Mouse (Mus musculus) spleen, embryonic (tissue): Measurements from ENCODE around the gene Ankrd55.

Experiments used
- CTCF ChIA-PET: fragments of 350-600 bp; sonication (Branson Sonifier 250); formaldehyde crosslinking; loops from one replicate; lab custom pipeline; 2022; lab: Charles Lee

Gene Ankrd55

GRCm38 (mm10) chr13:112288225-112289178, at the start of gene Ankrd55:
Gene Ankrd55 (plus strand): TSS chr13:112288451.
- CTCF ChIA-PET = interaction anchor here (0.7 kb wide), 1 partner anchor 121 kb away, joined by 10 read pairs; no protein-coding TSS in a partner anchor

GRCm38 (mm10) chr13:112239239-112239638, 49.0 kb upstream of the Ankrd55 start:
- CTCF ChIA-PET = no interaction called here

- CTCF ChIA-PET = no interaction called here
Measured at GRCm38 (mm10) chr13:112241431-112241830, 46.8 kb upstream of the Ankrd55 start.

GRCm38 (mm10) chr13:112245131-112245530, 43.1 kb upstream of the Ankrd55 start:
- CTCF ChIA-PET = no interaction called here

GRCm38 (mm10) chr13:112251433-112251832, 36.8 kb upstream of the Ankrd55 start:
- CTCF ChIA-PET = no interaction called here

- CTCF ChIA-PET = interaction anchor here (0.6 kb wide), 1 partner anchor 790 kb away, joined by 13 read pairs; no protein-coding TSS in a partner anchor
Measured at GRCm38 (mm10) chr13:112252012-112252411, 36.2 kb upstream of the Ankrd55 start.

- CTCF ChIA-PET = no interaction called here
Measured at GRCm38 (mm10) chr13:112252991-112253620, 35.1 kb upstream of the Ankrd55 start.

- CTCF ChIA-PET = no interaction called here
Measured at GRCm38 (mm10) chr13:112254116-112254515, 34.1 kb upstream of the Ankrd55 start.

- CTCF ChIA-PET = no interaction called here
Measured at GRCm38 (mm10) chr13:112255862-112256261, 32.4 kb upstream of the Ankrd55 start.

GRCm38 (mm10) chr13:112258478-112258877, 29.8 kb upstream of the Ankrd55 start:
- CTCF ChIA-PET = interaction anchor here (1.1 kb wide), 1 partner anchor 489 kb away, joined by 4 read pairs; no protein-coding TSS in a partner anchor

GRCm38 (mm10) chr13:112259398-112259797, 28.9 kb upstream of the Ankrd55 start:
- CTCF ChIA-PET = interaction anchor here (1.0 to 1.1 kb wide), 2 partner anchors 168 to 490 kb away, joined by 3 to 4 read pairs; no protein-coding TSS in a partner anchor

- CTCF ChIA-PET = interaction anchor here (0.8 to 0.9 kb wide), 2 partner anchors 234 to 727 kb away, joined by 3 to 7 read pairs; no protein-coding TSS in a partner anchor
Measured at GRCm38 (mm10) chr13:112264666-112265065, 23.6 kb upstream of the Ankrd55 start.

- CTCF ChIA-PET = interaction anchor here (0.7 kb wide), 1 partner anchor 302 kb away, joined by 7 read pairs; no protein-coding TSS in a partner anchor
Measured at GRCm38 (mm10) chr13:112271901-112272537, 16.2 kb upstream of the Ankrd55 start.

GRCm38 (mm10) chr13:112274636-112275035, 13.6 kb upstream of the Ankrd55 start:
- CTCF ChIA-PET = no interaction called here

GRCm38 (mm10) chr13:112275951-112276350, 12.3 kb upstream of the Ankrd55 start:
- CTCF ChIA-PET = interaction anchor here (0.8 kb wide), 1 partner anchor 100 kb away, joined by 10 read pairs; no protein-coding TSS in a partner anchor

GRCm38 (mm10) chr13:112277544-112277943, 10.7 kb upstream of the Ankrd55 start:
- CTCF ChIA-PET = no interaction called here

GRCm38 (mm10) chr13:112278251-112278650, 10.0 kb upstream of the Ankrd55 start:
- CTCF ChIA-PET = no interaction called here

GRCm38 (mm10) chr13:112287135-112287534, 1.1 kb upstream of the Ankrd55 start:
- CTCF ChIA-PET = no interaction called here

GRCm38 (mm10) chr13:112287571-112288224, 553 bp upstream of the Ankrd55 start:
- CTCF ChIA-PET = no interaction called here

GRCm38 (mm10) chr13:112289338-112289737, 1.1 kb downstream of the Ankrd55 start:
- CTCF ChIA-PET = interaction anchor here (0.7 kb wide), 1 partner anchor 121 kb away, joined by 10 read pairs; no protein-coding TSS in a partner anchor

GRCm38 (mm10) chr13:112289981-112290380, 1.7 kb downstream of the Ankrd55 start:
- CTCF ChIA-PET = no interaction called here
